Mouse (Mus musculus) spleen, adult 2 months (tissue): ENCODE results near the gene Gm16181.
A peak's percentile ranks its signal among the peaks of the same experiment; 100 is the strongest.

Source experiments
- CTCF ChIP-seq: fragments of 200-500 bp; IDR thresholded peaks from 2 replicates; pipeline ENCODE4 v1.5.1; 2011; ENCODE audit warnings: mild to moderate bottlenecking, inconsistent platforms; ENCODE audit not compliant: insufficient read depth, insufficient read length, insufficient replicate concordance; ENCODE audit errors: extremely low read depth
- POLR2A ChIP-seq: fragments of 200-500 bp; IDR thresholded peaks from 2 replicates; pipeline ENCODE4 v1.6.1; 2011; ENCODE audit warnings: low read depth, low read length, inconsistent platforms

GRCm38 (mm10) chr17:35194844-35195630, 25.6 kb upstream of the Gm16181 start:
- TF ChIP-seq CTCF (no peak), POLR2A (0 out of 2 replicates have a peak, but pooled peaks have one; percentile 5)
